Mouse (Mus musculus) erythroblast, embryonic 14.5 days (primary cell): ENCODE data around the gene Cdk5.

Experiments
- GATA1 ChIP-seq: IDR thresholded peaks from 2 replicates; pipeline ENCODE4 v1.6.1; 2012; ENCODE audit warnings: low read length, inconsistent platforms, mixed read lengths
- TAL1 ChIP-seq: IDR thresholded peaks from 3 replicates; pipeline ENCODE4 v1.6.1; 2012; ENCODE audit warnings: low read length, inconsistent platforms, mixed read lengths

DNA sequence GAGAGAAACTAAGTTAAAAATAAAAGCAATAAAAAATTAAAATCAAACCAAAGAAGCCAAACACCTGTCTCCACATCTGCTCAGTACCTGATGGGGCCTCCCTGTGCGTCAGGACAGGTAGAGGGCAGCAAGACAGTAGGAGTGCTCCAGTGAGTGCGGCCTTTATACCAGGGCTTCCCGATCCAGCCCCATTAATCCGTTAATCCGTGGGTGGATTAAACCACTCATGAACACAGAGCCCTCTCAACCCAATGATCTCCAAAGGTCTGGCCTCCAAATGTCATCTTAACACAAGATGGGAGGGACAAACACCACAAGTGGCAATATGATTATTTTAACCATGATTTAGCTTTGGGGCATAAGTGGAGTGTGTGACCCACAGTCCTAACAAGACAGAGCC lies 49.5 kb downstream of the Cdk5 start:
- TF ChIP-seq GATA1 = no peak
- TF ChIP-seq TAL1 = no peak
